In genomic region chr7:143466099-143466677, GRCm38 (mm10) we compare ENCODE assay signal across 9 mouse cellular contexts. TPM values are rescaled to one million over a fixed set of nuclear protein-coding genes. Genes with fewer than 3 reads are reported as not detected.
DNase-seq lines count a peak whose midpoint lies in the region; ATAC-seq and TF ChIP-seq lines count a peak whose summit lies in the region.
"Had no signal": no experiment of that assay in that cellular context is flagged by ENCODE, and none has a peak within 500 bp of the region (broad histone marks: within the 10 kb centered on the region; RNA-seq: fewer than 3 reads in every experiment).

No protein-coding gene starts in this region.

- H3K4me3 ChIP-seq in gastrocnemius, adult 2 months, result no peak overlapping the region
- H3K4me3 ChIP-seq in hindbrain, postnatal 0 days (ENCODE audit: low read length), result no peak overlapping the region
- no peak overlapping the region for H3K4me3 ChIP-seq in midbrain, embryonic 10.5 days
- H3K4me3 ChIP-seq: myocyte had no signal

- ATAC-seq in hindbrain, postnatal 0 days, result peak; percentile 66

- H3K9ac ChIP-seq in hindbrain, postnatal 0 days (replicated peaks; ENCODE audit: low read length), result no peak overlapping the region

- no peaks in the 10 kb centered on the region for H3K4me1 ChIP-seq in hindbrain, postnatal 0 days (ENCODE audit: insufficient read depth, low read length)
- peaks cover 75% of the 10 kb centered on the region for H3K4me1 ChIP-seq in midbrain, embryonic 10.5 days

- H3K4me2 ChIP-seq in hindbrain, postnatal 0 days (ENCODE audit: low read depth, low read length), result no peak overlapping the region

- H3K36me3 ChIP-seq in hindbrain, postnatal 0 days (ENCODE audit: insufficient read depth, low read length), result no peaks in the 10 kb centered on the region
- no peaks in the 10 kb centered on the region for H3K36me3 ChIP-seq in midbrain, embryonic 10.5 days

- DNase-seq in R1 (ENCODE audit: low read depth, low spot score), result peak; percentile 71
- DNase-seq in cerebellum, postnatal 10 days, result peak; percentile 93 to 96
- DNase-seq in gastrocnemius, adult 2 months, result peak; percentile 85
- DNase-seq in hindbrain, postnatal 0 days (ENCODE audit: low spot score), result peak; percentile 89
- DNase-seq in left cerebral cortex, postnatal 25 days (ENCODE audit: low spot score in 2 of 2), result peak; percentile 80 to 85
- peak; percentile 85 for DNase-seq in midbrain, embryonic 10.5 days (ENCODE audit: low spot score)
- peak; percentile 91 for DNase-seq in right cerebral cortex, postnatal 4 days
- DNase-seq in yolk sac, embryonic 10.5 days (ENCODE audit: low spot score), result peak; percentile 72

- intact Hi-C loops in gastrocnemius, adult 2 months (cut with DNase I), result loop anchor here (1.0 to 10.0 kb wide), 4 partner anchors 231 to 461 kb away; partner anchors contain the start of genes Trpm5 and Tspan32
- intact Hi-C loops in left cerebral cortex, postnatal 25 days (cut with DNase I), result loop anchor here (1.0 to 5.0 kb wide), 2 partner anchors 313 to 369 kb away; no protein-coding TSS in a partner anchor

- 36% methylated on average over 14 of the region's 14 CpGs for WGBS in hindbrain, postnatal 0 days
- 30% methylated on average over 14 of the region's 14 CpGs for WGBS in midbrain, embryonic 10.5 days

- no peaks in the 10 kb centered on the region for H3K9me3 ChIP-seq in hindbrain, postnatal 0 days (ENCODE audit: low read length)
- peaks cover 29% of the 10 kb centered on the region for H3K9me3 ChIP-seq in midbrain, embryonic 10.5 days (replicated peaks)

- H3K27me3 ChIP-seq in hindbrain, postnatal 0 days (ENCODE audit: insufficient read depth, low read length), result no peaks in the 10 kb centered on the region
- H3K27me3 ChIP-seq in midbrain, embryonic 10.5 days (ENCODE audit: low read depth, poor library complexity, severe bottlenecking), result peaks cover 66% of the 10 kb centered on the region

- H3K27ac ChIP-seq in gastrocnemius, adult 2 months, result no peak overlapping the region
- H3K27ac ChIP-seq in hindbrain, postnatal 0 days, result no peak overlapping the region
- H3K27ac ChIP-seq in midbrain, embryonic 10.5 days (replicated peaks), result peak overlapping the region; percentile 53

- peak; percentile 98; the same call in 1 of the 2 replicates for TF ChIP-seq CTCF in gastrocnemius, adult 2 months (IDR thresholded peaks at IDR 0.05)
- TF ChIP-seq CTCF in hindbrain, postnatal 0 days (IDR thresholded peaks at IDR 0.05; ENCODE audit: low read depth), result peak; percentile 99

RNA-seq across cellular contexts. Expression of gene Cdkn1c, which starts 5.3 kb away (rescaled TPM):
- total RNA-seq in gastrocnemius, adult 2 months (2021), result 10 to 100 TPM; 23.2 to 23.5 TPM
- 127 and 139 TPM in 2 replicates for total RNA-seq in hindbrain, postnatal 0 days (2014; rRNA removed)
- 144 and 150 TPM in 2 replicates for polyA plus RNA-seq in hindbrain, postnatal 0 days (2015; fragmentation: Nextera tagmentation; extraction: Ambion mirVana)
- 10 to 100 TPM; 10.7 to 11.4 TPM for total RNA-seq in left cerebral cortex, postnatal 25 days (2021)
- 329 and 443 TPM in 2 replicates for polyA plus RNA-seq in midbrain, embryonic 10.5 days (2016; fragmentation: Nextera tagmentation; extraction: Ambion mirVana)

RNA-seq across cellular contexts. Expression of gene Slc22a18, which starts 7.3 kb away (rescaled TPM):
- total RNA-seq in gastrocnemius, adult 2 months (2021), result under 1 TPM; 0.17 to 0.20 TPM
- total RNA-seq in hindbrain, postnatal 0 days (2014; rRNA removed), result 0.58 and 1.8 TPM in 2 replicates
- polyA plus RNA-seq in hindbrain, postnatal 0 days (2015; fragmentation: Nextera tagmentation; extraction: Ambion mirVana), result 0.90 and 1.2 TPM in 2 replicates
- under 1 TPM in 1 of 2 experiments, not detected in 1; 0.78 TPM for total RNA-seq in left cerebral cortex, postnatal 25 days (2021)
- polyA plus RNA-seq in midbrain, embryonic 10.5 days (2016; fragmentation: Nextera tagmentation; extraction: Ambion mirVana), result 0.17 and 0.20 TPM in 2 replicates

RNA-seq across cellular contexts. Expression of gene Phlda2, which starts 36.8 kb away (rescaled TPM):
- total RNA-seq in gastrocnemius, adult 2 months (2021), result not detected
- total RNA-seq in hindbrain, postnatal 0 days (2014; rRNA removed), result 0.52 TPM in 1 of 2 replicates, not detected in the other
- polyA plus RNA-seq in hindbrain, postnatal 0 days (2015; fragmentation: Nextera tagmentation; extraction: Ambion mirVana), result 0.66 and 0.73 TPM in 2 replicates
- total RNA-seq in left cerebral cortex, postnatal 25 days (2021), result not detected
- polyA plus RNA-seq in midbrain, embryonic 10.5 days (2016; fragmentation: Nextera tagmentation; extraction: Ambion mirVana), result 0.43 and 0.96 TPM in 2 replicates
- polyA plus RNA-seq: myocyte had no signal
